Mouse (Mus musculus) liver, postnatal 0 days (tissue): ENCODE measurements at regions not wholly inside any gene's neighbourhood (a gene's known extent, or its start where the extent isn't known, plus 50 kb on each side); places are given as distances from the start of the nearest gene placed in this dataset.
A peak's percentile ranks its signal among the peaks of the same experiment; 100 is the strongest.

Experiments used
- CTCF ChIP-seq: sonication (generic); IDR thresholded peaks from 2 replicates; pipeline ENCODE4 v1.5.1; 2016; ENCODE audit warnings: antibody characterized with exemption, low read depth
- EP300 ChIP-seq: IDR thresholded peaks from 2 replicates; pipeline ENCODE4 v1.6.1; 2016; ENCODE audit warnings: antibody characterized with exemption, low read depth, mild to moderate bottlenecking

DNA sequence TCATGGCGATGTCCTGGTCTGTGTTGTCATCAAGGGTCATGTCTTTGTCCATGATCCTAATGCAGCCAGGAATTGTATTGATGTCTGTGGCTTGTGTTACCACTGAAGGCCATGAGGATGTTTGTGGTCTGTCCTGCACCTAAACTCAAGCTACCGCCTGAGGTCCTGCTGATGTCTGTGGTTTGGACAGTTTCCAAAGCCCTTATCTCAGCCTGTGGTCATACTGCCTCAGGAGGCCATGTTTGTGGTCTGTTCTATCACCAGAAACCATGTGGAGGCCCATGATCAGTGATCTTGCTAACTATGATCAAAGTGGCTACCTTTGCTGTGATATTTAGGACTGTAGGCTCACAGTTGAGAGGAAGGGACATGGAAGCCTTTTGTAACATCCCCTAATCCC is 187.8 kb upstream of the Mad2l1 start:
- no peak for TF ChIP-seq CTCF
- TF ChIP-seq EP300 = peak; percentile 89
